Mouse (Mus musculus): ENCODE measurements around the gene Gm20890. TPM values are rescaled to one million over a fixed set of nuclear protein-coding genes. Genes with fewer than 3 reads are reported as not detected.

Gene Gm20890
- polyA plus RNA-seq (2012; rRNA removed): not detected in 2 replicates

DNA sequence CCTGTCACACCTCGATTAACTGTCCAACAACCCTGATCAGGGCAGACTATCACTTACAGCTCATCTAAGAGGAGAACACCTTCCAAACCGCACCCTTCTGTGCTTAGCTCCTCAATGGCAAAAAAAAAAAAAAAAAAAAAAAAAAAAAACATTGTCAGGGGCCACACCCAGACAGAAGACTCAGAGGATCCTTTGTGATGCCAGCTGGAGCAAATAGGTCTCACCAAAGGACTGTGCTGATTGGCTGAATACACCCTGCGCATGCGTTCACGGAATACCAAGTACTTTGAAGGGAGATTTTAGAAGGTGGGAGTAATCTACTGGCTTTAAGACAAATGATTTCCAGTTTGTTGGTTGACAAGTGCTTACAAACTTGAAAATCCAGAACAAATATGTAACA, at the start of gene Gm20890:
Gene Gm20890, minus strand, starts transcription at position 101 of the 400 bp plus-strand sequence.

Data from central nervous system, embryonic 14 days (tissue).